Mouse (Mus musculus): ENCODE measurements around the gene Slc13a5.
A peak's percentile ranks its signal among the peaks of the same experiment; 100 is the strongest.

Slc13a5 gene

GRCm38 (mm10) chr11:72265483-72265882 lies 1.5 kb downstream of the Slc13a5 start:
- DNase-seq (ENCODE audit: low spot score), result no peak

GRCm38 (mm10) chr11:72256441-72256840 lies 10.6 kb downstream of the Slc13a5 start:
- DNase-seq (ENCODE audit: low spot score), result no peak

- DNase-seq (ENCODE audit: low spot score), result no peak
Observed at GRCm38 (mm10) chr11:72255629-72256028, 11.4 kb downstream of the Slc13a5 start.

- no peak for DNase-seq (ENCODE audit: low spot score)
Observed at GRCm38 (mm10) chr11:72245196-72245753, 21.7 kb downstream of the Slc13a5 start.

GRCm38 (mm10) chr11:72240062-72240860 lies 26.8 kb downstream of the Slc13a5 start:
- DNase-seq (ENCODE audit: low spot score), result no peak

- DNase-seq (ENCODE audit: low spot score), result no peak
Observed at GRCm38 (mm10) chr11:72234013-72234412, 33.0 kb downstream of the Slc13a5 start.

GRCm38 (mm10) chr11:72232991-72233390 lies 34.0 kb downstream of the Slc13a5 start:
- DNase-seq (ENCODE audit: low spot score), result no peak

- no peak for DNase-seq (ENCODE audit: low spot score)
Observed at GRCm38 (mm10) chr11:72232068-72232467, 35.0 kb downstream of the Slc13a5 start.

- no peak for DNase-seq (ENCODE audit: low spot score)
Observed at GRCm38 (mm10) chr11:72228513-72228912, 38.5 kb downstream of the Slc13a5 start.

GRCm38 (mm10) chr11:72226901-72227300 lies 40.1 kb downstream of the Slc13a5 start:
- no peak for DNase-seq (ENCODE audit: low spot score)

- DNase-seq (ENCODE audit: low spot score), result peak; percentile 27
Observed at GRCm38 (mm10) chr11:72226020-72226791, 40.8 kb downstream of the Slc13a5 start.

GRCm38 (mm10) chr11:72224865-72225264 lies 42.2 kb downstream of the Slc13a5 start:
- peak; percentile 61 for DNase-seq (ENCODE audit: low spot score)

- DNase-seq (ENCODE audit: low spot score), result no peak
Observed at GRCm38 (mm10) chr11:72223414-72223813, 43.6 kb downstream of the Slc13a5 start.

GRCm38 (mm10) chr11:72221278-72221677 lies 45.7 kb downstream of the Slc13a5 start:
- DNase-seq (ENCODE audit: low spot score), result peak; percentile 59

- no peak for DNase-seq (ENCODE audit: low spot score)
Observed at GRCm38 (mm10) chr11:72217116-72217515, 49.9 kb downstream of the Slc13a5 start.

- peak; percentile 82 for DNase-seq (ENCODE audit: low spot score)
Observed at GRCm38 (mm10) chr11:72215410-72215797, 51.6 kb downstream of the Slc13a5 start, which contains the start of gene Med31. TSS of gene Med31 (minus strand) at chr11:72215592.

GRCm38 (mm10) chr11:72214591-72215409 lies 52.2 kb downstream of the Slc13a5 start:
- DNase-seq (ENCODE audit: low spot score), result peak; percentile 97

- DNase-seq (ENCODE audit: low spot score), result no peak
Observed at GRCm38 (mm10) chr11:72207834-72208377, 59.1 kb downstream of the Slc13a5 start.

GRCm38 (mm10) chr11:72207204-72207833 lies 59.7 kb downstream of the Slc13a5 start, which contains the start of the genes 4933427D14Rik and Txndc17:
TSS of gene 4933427D14Rik (minus strand) at chr11:72207459.
TSS of gene Txndc17 (plus strand) at chr11:72207547.
- peak; percentile 78 for DNase-seq (ENCODE audit: low spot score)

GRCm38 (mm10) chr11:72206341-72207203 lies 60.5 kb downstream of the Slc13a5 start, which contains the start of gene Gm43951:
TSS of gene Gm43951 (minus strand) at chr11:72206840.
- DNase-seq (ENCODE audit: low spot score), result peak; percentile 61

All from MN1 (cell line).